Mouse (Mus musculus) midbrain, embryonic 16.5 days (tissue): ENCODE measurements around the gene Tut7. TPM values are rescaled to one million over a fixed set of nuclear protein-coding genes. Genes with fewer than 3 reads are reported as not detected.
"Not testable (repeated sequence)": the region's sequence is repeated elsewhere in the genome, so short reads cannot be mapped to it uniquely, and the experiment has no call there.

Experiments
- ATAC-seq: fragments of 200-750 bp; cut with Nextera tagmentation; 2 replicates; pipeline ENCODE4 v1.8.0; 2017; ENCODE audit warnings: moderate TSS enrichment
- H3K27ac ChIP-seq: fragments of 300-500 bp; sonication (generic); 2 replicates; pipeline ENCODE4 v1.5.1; 2014; ENCODE audit warnings: mild to moderate bottlenecking, low read length, mixed read lengths
- H3K27me3 ChIP-seq: fragments of 300-500 bp; sonication (generic); 2 replicates; pipeline ENCODE4 v1.6.1; 2014; ENCODE audit warnings: low read depth, low read length, mixed read lengths; ENCODE audit not compliant: control insufficient read depth, insufficient read depth
- H3K36me3 ChIP-seq: fragments of 300-500 bp; sonication (generic); 2 replicates; pipeline ENCODE4 v1.6.1; 2014; ENCODE audit warnings: mild to moderate bottlenecking, low read length, moderate library complexity, mixed read lengths; ENCODE audit not compliant: control insufficient read depth, insufficient read depth
- H3K4me1 ChIP-seq: fragments of 300-500 bp; sonication (generic); 2 replicates; pipeline ENCODE4 v1.6.1; 2014; ENCODE audit warnings: mild to moderate bottlenecking, low read length, mixed read lengths; ENCODE audit not compliant: control insufficient read depth, insufficient read depth
- H3K4me2 ChIP-seq: fragments of 300-500 bp; sonication (generic); 2 replicates; pipeline ENCODE4 v1.6.1; 2014; ENCODE audit warnings: mild to moderate bottlenecking, low read length, mixed read lengths
- H3K4me3 ChIP-seq: fragments of 300-500 bp; sonication (generic); 2 replicates; pipeline ENCODE4 v1.5.1; 2014; ENCODE audit warnings: low read depth, mild to moderate bottlenecking, low read length, moderate library complexity, mixed read lengths
- H3K9ac ChIP-seq: fragments of 300-500 bp; sonication (generic); 2 replicates; pipeline ENCODE4 v1.6.1; 2014; ENCODE audit warnings: low read depth, low read length, mixed read lengths
- H3K9me3 ChIP-seq: fragments of 300-500 bp; sonication (generic); replicated peaks from 2 replicates; pipeline ENCODE4 v1.6.1; 2014; ENCODE audit warnings: mild to moderate bottlenecking, low read length, mixed read lengths; ENCODE audit not compliant: control insufficient read depth, poor library complexity, severe bottlenecking
- WGBS: fragments of 180-500 bp; shearing (Covaris S2); extraction: QIAGEN DNeasy Blood & Tissue Kit; methylation state at CpG from one replicate; pipeline ENCODE4 v1.1.7; 2014; 5-methylcytosine and 5-hydroxymethylcytosine counted together
- polyA plus RNA-seq: library from polyadenylated mRNA; unstranded; fragments of >200 nt; fragmentation: Nextera tagmentation; extraction: Ambion mirVana; gene quantifications from 2 replicates; pipeline ENCODE4 v1.2.1, GENCODE M21; 2015

The Tut7 gene
- polyA plus RNA-seq, 1 experiment from 2014 or later = 45.0 TPM

GRCm38 (mm10) chr13:59811581-59811980 lies 11.4 kb downstream of the Tut7 start:
- Histone ChIP-seq H3K9ac (no peak overlapping the region), H3K36me3 (peaks cover 32% of the 10 kb centered on the region), H3K9me3 (no peaks in the 10 kb centered on the region), H3K27ac (no peak overlapping the region), H3K4me1 (no peaks in the 10 kb centered on the region), H3K4me2 (no peak overlapping the region), H3K27me3 (no peaks in the 10 kb centered on the region), H3K4me3 (no peak overlapping the region)
- ATAC-seq = no peak
- 96% methylated on average over 3 of the region's 3 CpGs for WGBS

- H3K36me3 ChIP-seq = peaks cover 62% of the 10 kb centered on the region
- no peak for ATAC-seq
- no peaks in the 10 kb centered on the region for H3K9me3 ChIP-seq
- H3K4me3 ChIP-seq = no peak overlapping the region
- H3K27me3 ChIP-seq = no peaks in the 10 kb centered on the region
- H3K9ac ChIP-seq = no peak overlapping the region
- no peak overlapping the region for H3K27ac ChIP-seq
- no peak overlapping the region for H3K4me2 ChIP-seq
- H3K4me1 ChIP-seq = no peaks in the 10 kb centered on the region
- 84% methylated on average over 6 of the region's 6 CpGs for WGBS
Observed at GRCm38 (mm10) chr13:59801000-59801399, 21.9 kb downstream of the Tut7 start.

DNA sequence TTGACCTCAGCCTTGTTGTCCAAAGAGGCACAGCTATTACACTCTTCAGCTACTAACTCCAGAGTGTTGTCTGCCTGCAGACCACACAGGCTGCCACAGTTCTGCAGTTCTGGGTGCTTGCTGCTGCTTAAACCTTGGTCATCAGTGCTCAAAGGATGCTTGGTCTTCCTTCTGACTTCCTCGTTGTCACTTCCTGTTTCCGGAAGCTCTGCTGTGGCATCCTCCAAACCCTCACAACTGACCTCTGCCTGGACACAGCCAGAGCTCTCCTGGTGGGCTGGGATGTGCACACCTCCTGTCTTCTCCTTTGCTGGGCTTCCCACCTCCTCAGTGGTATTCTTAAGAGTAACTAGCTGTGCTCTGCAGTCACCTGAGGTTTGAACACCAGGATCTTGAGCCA lies 22.9 kb downstream of the Tut7 start:
- H3K9ac ChIP-seq = no peak overlapping the region
- no peak for ATAC-seq
- H3K36me3 ChIP-seq = peaks cover 65% of the 10 kb centered on the region
- no peak overlapping the region for H3K4me2 ChIP-seq
- H3K4me3 ChIP-seq = no peak overlapping the region
- WGBS = 93% methylated on average over 2 of the region's 2 CpGs
- H3K27me3 ChIP-seq = no peaks in the 10 kb centered on the region
- no peaks in the 10 kb centered on the region for H3K9me3 ChIP-seq
- no peaks in the 10 kb centered on the region for H3K4me1 ChIP-seq
- no peak overlapping the region for H3K27ac ChIP-seq

GRCm38 (mm10) chr13:59798306-59798705 lies 24.6 kb downstream of the Tut7 start:
- no peak overlapping the region for H3K27ac ChIP-seq
- no peak overlapping the region for H3K4me3 ChIP-seq
- 100% methylated on average over 1 of the region's 1 CpGs for WGBS
- no peak overlapping the region for H3K4me2 ChIP-seq
- H3K4me1 ChIP-seq = no peaks in the 10 kb centered on the region
- H3K27me3 ChIP-seq = no peaks in the 10 kb centered on the region
- no peak overlapping the region for H3K9ac ChIP-seq
- H3K36me3 ChIP-seq = peaks cover 59% of the 10 kb centered on the region
- no peaks in the 10 kb centered on the region for H3K9me3 ChIP-seq
- ATAC-seq = no peak

DNA sequence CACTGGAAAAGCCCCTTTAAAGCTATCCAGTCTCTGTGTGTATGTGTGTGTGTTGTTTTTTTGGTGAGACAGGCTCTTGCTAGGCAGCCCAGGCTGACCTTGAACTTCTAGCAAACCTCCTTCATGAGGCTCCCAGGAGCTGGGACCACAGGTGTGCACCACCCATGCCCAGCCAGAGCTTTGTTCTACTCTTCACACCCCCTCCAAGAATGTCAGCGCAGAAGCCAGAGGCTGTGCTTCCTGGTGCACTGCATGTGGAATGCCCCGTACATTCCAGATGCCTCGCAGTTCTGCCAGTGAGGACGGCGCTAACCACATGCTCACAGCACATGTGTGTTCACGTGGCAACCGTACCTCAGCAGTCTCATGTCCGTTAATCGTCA lies 26.5 kb downstream of the Tut7 start:
- ATAC-seq = no peak
- no peaks in the 10 kb centered on the region for H3K9me3 ChIP-seq
- H3K36me3 ChIP-seq = peaks cover 61% of the 10 kb centered on the region
- H3K4me1 ChIP-seq = no peaks in the 10 kb centered on the region
- no peak overlapping the region for H3K4me2 ChIP-seq
- no peak overlapping the region for H3K9ac ChIP-seq
- H3K4me3 ChIP-seq = no peak overlapping the region
- 94% methylated on average over 9 of the region's 9 CpGs for WGBS
- no peak overlapping the region for H3K27ac ChIP-seq
- no peaks in the 10 kb centered on the region for H3K27me3 ChIP-seq

DNA sequence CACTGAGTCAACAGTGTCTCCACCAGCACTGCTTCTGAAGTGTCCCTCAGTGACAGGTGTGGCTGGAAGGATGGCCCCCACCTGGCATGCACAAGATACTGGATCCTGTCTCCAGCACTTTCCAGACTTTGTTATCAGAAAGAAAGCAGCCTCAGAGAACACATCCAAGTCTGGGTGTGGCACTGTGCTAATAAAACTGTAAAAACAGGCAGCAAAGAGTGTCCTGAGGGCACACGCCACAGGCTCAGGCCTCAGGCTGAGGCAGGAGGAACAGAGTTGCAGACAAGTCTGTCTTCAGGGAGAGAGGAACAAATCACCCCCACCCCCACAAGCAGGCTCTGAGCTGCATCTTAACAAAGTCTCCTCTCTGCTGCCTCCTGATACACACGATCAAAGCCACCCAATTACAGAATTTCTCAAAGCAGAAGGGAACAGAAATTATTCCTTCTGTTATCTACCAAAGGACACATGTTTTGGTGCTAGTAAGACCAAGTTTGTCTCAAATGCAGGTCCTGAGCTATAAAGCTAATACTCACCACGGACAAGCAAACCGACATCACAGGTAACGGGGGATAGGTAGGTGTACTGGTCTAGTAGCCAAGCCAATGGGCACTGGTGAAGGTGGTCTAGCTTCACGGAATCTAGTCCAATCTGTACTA lies 27.0 kb downstream of the Tut7 start:
- H3K36me3 ChIP-seq = peaks cover 59% of the 10 kb centered on the region
- no peak overlapping the region for H3K4me3 ChIP-seq
- H3K4me2 ChIP-seq = no peak overlapping the region
- H3K4me1 ChIP-seq = no peaks in the 10 kb centered on the region
- H3K9me3 ChIP-seq = no peaks in the 10 kb centered on the region
- no peak overlapping the region for H3K27ac ChIP-seq
- H3K9ac ChIP-seq = no peak overlapping the region
- ATAC-seq = no peak
- H3K27me3 ChIP-seq = no peaks in the 10 kb centered on the region
- 96% methylated on average over 6 of the region's 6 CpGs for WGBS

GRCm38 (mm10) chr13:59794786-59795185 lies 28.2 kb downstream of the Tut7 start:
- Histone ChIP-seq H3K4me2 (no peak overlapping the region), H3K9me3 (no peaks in the 10 kb centered on the region), H3K4me3 (no peak overlapping the region), H3K36me3 (peaks cover 54% of the 10 kb centered on the region), H3K4me1 (no peaks in the 10 kb centered on the region), H3K27ac (no peak overlapping the region), H3K9ac (no peak overlapping the region), H3K27me3 (no peaks in the 10 kb centered on the region)
- WGBS = 88% methylated on average over 1 of the region's 1 CpGs
- no peak for ATAC-seq

DNA sequence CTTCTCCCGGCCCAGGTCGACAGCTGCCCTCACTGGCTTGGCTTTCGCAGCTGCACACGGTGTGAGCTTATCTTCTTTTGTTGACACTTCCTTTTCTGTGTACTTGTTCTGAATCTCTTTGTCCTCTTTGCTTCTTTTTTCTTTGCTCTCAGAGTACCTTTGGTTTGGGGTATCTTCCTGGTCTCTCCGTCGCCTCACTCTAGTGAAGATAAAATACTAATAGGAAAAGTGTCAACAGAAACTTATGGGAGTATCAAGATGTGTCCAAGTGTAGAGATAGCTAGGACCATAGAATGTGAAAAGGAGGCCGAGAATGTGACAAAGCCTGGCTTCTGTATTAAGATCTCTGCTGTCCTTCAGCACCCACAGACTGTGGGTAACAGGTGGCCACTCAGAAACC lies 40.8 kb downstream of the Tut7 start, which contains the start of gene Gm49354:
Gene Gm49354, minus strand, starts transcription at position 101 of the 400 bp plus-strand sequence.
- H3K4me1 ChIP-seq = no peaks in the 10 kb centered on the region
- H3K9ac ChIP-seq = no peak within 1 kb of the TSS
- H3K36me3 ChIP-seq = peaks cover 67% of the 10 kb centered on the region
- H3K27me3 ChIP-seq = no peaks in the 10 kb centered on the region
- ATAC-seq = no peak
- no peaks in the 10 kb centered on the region for H3K9me3 ChIP-seq
- H3K4me3 ChIP-seq = no peak within 1 kb of the TSS
- no peak within 1 kb of the TSS for H3K4me2 ChIP-seq
- no peak within 1 kb of the TSS for H3K27ac ChIP-seq
- 95% methylated on average over 7 of the region's 7 CpGs for WGBS

DNA sequence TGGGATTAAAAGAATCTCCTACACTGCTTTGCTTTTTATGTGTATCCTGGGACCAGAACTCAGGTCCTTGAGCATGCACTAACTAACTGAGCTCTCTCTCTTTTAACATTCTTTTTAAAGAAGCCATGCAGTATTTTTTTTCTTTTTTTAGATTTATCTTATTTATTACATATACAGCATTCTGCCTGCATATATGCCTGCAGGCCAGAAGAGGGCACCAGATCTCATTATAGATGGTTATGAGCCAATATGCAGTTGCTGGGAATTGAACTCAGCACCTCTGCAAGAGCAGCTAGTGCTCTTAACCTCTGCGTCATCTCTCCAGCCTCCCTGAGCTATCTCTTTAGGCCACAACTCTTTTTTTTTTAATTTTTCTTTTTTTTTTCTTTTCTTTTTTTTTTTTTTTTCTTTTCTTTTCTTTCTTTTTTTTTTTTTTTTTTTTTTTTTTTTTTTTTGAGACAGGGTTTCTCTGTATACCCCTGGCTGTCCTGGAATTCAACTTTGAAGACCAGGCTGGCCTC lies 43.1 kb downstream of the Tut7 start:
- H3K9me3 ChIP-seq, H3K27me3 ChIP-seq, H3K4me3 ChIP-seq, H3K4me1 ChIP-seq, H3K4me2 ChIP-seq, H3K27ac ChIP-seq, H3K9ac ChIP-seq, ATAC-seq: not testable (repeated sequence)
- WGBS = 100% methylated on average over 1 of the region's 1 CpGs
- peaks cover 64% of the 10 kb centered on the region for H3K36me3 ChIP-seq
